Mouse (Mus musculus) stomach, adult 2 months (tissue): ENCODE results near the gene Scn4a. TPM values are rescaled to one million over a fixed set of nuclear protein-coding genes. Genes with fewer than 3 reads are reported as not detected.

Source experiments
- polyA plus RNA-seq: library from polyadenylated mRNA; depleted of rRNA; stranded (reverse); fragments of >200 nt; gene quantifications from 2 replicates; pipeline ENCODE4 v1.2.3, GENCODE M21; 2012; rRNA removed

Gene Scn4a
- polyA plus RNA-seq, result 0.47 and 0.59 TPM in 2 replicates

GRCm38 (mm10) chr11:106353188-106353587 is at the start of gene Scn4a:
TSS of gene Scn4a (minus strand) at chr11:106353288.

DNA sequence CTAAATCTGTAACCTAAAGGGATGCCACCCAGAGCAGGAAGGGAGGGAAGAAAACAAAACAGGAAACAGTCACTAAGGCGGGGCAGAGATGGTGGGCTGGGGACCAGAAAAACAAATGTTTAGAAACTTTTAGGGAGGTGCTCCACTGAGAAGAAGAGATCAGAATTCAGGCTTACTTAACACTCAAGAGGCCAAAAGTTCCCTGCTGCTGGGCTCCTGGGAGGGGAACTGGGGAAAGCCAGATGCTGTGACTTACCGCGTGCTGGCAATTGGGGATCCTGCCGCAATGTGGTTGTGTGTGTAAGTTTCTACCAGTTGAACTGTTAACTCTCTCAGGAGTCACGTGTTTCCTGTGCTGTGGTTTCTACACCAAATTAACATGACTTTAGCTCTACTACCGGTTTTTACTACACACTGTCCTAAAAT is 34.7 kb upstream of the Scn4a start, which contains the start of gene Icam2:
Icam2 (minus strand) TSS at position 285 of the 426 bp plus-strand sequence.

GRCm38 (mm10) chr11:106365366-106365765 is 12.3 kb upstream of the Scn4a start, which contains the start of gene Prr29:
TSS of gene Prr29 (plus strand) at chr11:106365472.

GRCm38 (mm10) chr11:106314333-106314812 is 38.7 kb downstream of the Scn4a start, which contains the start of gene Cd79b:
TSS of gene Cd79b (minus strand) at chr11:106314762.

GRCm38 (mm10) chr11:106301765-106302164 is 51.3 kb downstream of the Scn4a start, which contains the start of gene Gh:
TSS of gene Gh (minus strand) at chr11:106301865.

DNA sequence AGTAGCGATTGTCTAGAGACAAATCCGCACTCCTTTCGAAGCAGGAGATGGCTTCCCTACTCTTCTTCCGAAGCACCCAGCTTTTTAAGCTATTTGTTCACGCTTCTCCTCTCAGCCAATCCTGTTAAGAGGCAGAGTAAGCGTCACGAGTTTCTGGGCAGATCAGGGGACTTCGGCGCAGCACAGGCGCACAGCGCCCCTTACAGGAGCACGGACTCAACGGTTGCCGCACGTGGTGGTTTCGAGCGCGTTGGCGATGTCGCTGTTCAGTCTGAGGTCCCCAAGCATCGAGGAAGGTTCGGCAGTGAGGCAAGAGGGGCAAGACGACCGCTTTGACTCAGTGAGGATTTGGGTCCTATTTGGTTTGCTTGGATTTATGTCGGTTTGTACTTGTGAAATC is 76.6 kb downstream of the Scn4a start, which contains the start of gene Tcam1:
Tcam1 (plus strand) TSS at position 219 of the 400 bp plus-strand sequence.

DNA sequence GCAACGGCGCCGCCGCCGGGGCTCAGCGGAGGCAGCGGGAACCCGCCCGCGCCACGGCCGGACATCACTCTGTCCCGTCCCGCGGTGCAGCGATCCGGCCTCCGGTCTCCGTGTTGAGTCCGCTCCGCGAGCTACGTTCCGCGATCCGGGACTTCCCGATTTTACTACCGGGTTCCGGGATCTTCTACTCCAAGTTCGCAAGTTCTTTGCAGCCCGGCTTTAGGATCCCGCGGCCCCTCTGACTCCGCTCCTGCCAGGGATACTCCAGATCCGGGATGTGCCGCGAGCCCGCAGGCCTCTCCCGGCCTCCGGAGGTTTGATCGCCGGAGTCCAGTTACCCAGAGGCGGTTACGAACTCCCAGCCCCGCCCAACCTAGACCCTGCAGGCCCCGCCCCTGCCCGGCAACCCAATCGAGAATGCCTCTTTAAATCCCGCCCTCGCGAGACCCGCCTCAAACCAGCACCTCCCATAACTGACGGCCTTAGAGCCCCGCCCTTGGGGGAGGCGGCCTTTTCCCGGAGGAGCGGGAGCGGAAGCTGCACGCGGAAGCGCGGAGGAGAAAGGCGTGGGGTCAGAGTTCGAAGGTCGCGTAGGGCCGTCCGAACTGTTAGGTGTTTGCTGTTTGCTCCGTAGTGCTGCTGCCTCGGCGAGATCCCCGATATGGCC is 80.3 kb downstream of the Scn4a start, which contains the start of gene Smarcd2:
Smarcd2 (minus strand) TSS at position 329 of the 667 bp plus-strand sequence.

Other genes with a start within 250 kb of the Scn4a start
- gene Gm10840, start 192.4 kb downstream of the Scn4a start, polyA plus RNA-seq, result not detected in 2 replicates
- 7.9 and 9.8 TPM in 2 replicates for gene Limd2, start 192.4 kb downstream of the Scn4a start, polyA plus RNA-seq
- 7.9 and 8.4 TPM in 2 replicates for gene Strada, start 151.1 kb downstream of the Scn4a start, polyA plus RNA-seq
- gene Ccdc47, start 136.9 kb downstream of the Scn4a start, polyA plus RNA-seq, result 1.7 and 3.5 TPM in 2 replicates
- gene Ddx42, start 136.4 kb downstream of the Scn4a start, polyA plus RNA-seq, result 1.8 and 2.2 TPM in 2 replicates
- 4.1 and 4.7 TPM in 2 replicates for gene Ftsj3, start 97.2 kb downstream of the Scn4a start, polyA plus RNA-seq
- gene Psmc5, start 97.1 kb downstream of the Scn4a start, polyA plus RNA-seq, result 6.4 and 7.8 TPM in 2 replicates
- gene Smarcd2, start 80.3 kb downstream of the Scn4a start, polyA plus RNA-seq, result 47.4 and 51.9 TPM in 2 replicates
- 0.02 TPM in 1 of 2 replicates, not detected in the other for gene Tcam1, start 76.6 kb downstream of the Scn4a start, polyA plus RNA-seq
- not detected in 2 replicates for gene Gh, start 51.4 kb downstream of the Scn4a start, polyA plus RNA-seq
- 0.47 and 1.0 TPM in 2 replicates for gene Cd79b, start 38.5 kb downstream of the Scn4a start, polyA plus RNA-seq
- gene Prr29, start 12.2 kb upstream of the Scn4a start, polyA plus RNA-seq, result 0.49 and 0.58 TPM in 2 replicates
- 7.3 TPM in 2 replicates for gene Icam2, start 34.8 kb upstream of the Scn4a start, polyA plus RNA-seq
- gene Ern1, start 134.6 kb upstream of the Scn4a start, polyA plus RNA-seq, result 12.6 and 30.1 TPM in 2 replicates